Mouse (Mus musculus): ENCODE results near the gene Ugt2a1.
"Not testable (repeated sequence)": the region's sequence is repeated elsewhere in the genome, so short reads cannot be mapped to it uniquely, and the experiment has no call there.

Gene Ugt2a1

DNA sequence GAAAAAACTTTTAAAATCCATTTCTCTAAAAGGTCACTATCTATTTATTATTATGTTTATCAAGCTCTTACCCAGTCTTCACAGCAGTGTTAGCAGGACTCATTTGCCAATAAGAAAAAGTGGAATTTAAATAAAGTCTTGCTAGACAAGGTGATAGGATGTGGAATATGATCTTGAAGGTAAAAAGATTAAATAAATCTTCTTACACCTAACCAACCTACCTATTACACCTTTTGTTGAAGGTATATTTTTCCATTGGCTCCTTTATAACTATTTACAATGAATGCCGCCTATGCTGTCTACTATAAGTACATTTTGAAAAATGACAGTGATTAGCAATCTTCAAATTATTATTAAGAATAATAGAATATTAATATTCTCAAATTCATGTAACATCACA, at the start of gene Ugt2a1:
Gene Ugt2a1 (minus strand): TSS at position 101 of the 400 bp plus-strand sequence.
- no peak for DNase-seq

DNA sequence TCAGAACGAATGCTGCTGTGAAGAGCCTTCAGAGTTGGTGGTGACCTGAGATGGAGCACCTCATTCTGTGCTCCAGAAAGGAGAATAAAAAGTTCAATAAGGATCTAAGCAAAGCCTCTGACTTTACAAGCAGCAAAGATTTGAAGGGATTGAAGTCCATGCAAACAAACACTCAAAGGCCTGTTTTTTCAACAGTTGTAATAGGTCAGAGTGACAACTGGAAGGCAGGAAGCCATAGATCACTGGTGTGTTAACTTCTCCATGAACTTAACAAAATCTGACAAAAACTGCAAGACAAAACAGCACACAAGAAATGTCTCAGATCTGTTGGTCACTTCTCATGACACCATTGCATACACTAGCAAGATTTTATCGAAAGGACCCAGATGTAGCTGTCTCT, 47.4 kb upstream of the Ugt2a1 start, which contains the start of gene Sult1b1:
Gene Sult1b1 (minus strand): TSS at position 85 of the 400 bp plus-strand sequence.
- no peak for DNase-seq

DNA sequence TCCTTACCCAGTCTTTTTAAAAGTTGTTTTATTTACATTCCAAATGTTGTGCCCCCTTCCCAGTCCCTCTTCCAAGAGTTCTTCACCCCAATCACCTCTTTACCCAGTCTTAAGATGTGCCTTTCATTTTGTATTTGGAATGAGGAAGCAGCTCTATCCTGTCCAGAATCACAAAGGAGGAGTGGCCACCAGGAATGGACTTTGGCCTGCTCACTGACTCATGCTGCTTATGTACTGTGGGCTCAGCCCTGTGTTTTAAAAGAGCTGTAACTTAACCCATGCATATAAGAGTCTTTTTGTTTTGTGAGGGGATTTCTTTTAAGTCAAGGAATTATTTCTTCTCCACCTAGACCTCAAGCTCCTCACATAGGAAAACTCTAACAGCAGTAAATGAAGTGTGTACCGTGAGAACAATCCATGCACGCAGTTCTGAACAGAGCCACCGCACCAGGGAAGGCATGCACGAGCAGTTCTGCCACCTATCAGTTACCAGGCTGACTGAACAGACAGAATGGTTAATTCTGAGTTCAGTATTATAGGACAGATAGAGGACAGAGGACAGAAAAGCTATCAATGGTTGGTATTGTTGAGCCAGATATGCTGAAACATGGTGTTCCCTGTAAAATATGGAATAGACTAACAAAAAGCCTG, 45.4 kb upstream of the Ugt2a1 start:
- no peak for DNase-seq

DNA sequence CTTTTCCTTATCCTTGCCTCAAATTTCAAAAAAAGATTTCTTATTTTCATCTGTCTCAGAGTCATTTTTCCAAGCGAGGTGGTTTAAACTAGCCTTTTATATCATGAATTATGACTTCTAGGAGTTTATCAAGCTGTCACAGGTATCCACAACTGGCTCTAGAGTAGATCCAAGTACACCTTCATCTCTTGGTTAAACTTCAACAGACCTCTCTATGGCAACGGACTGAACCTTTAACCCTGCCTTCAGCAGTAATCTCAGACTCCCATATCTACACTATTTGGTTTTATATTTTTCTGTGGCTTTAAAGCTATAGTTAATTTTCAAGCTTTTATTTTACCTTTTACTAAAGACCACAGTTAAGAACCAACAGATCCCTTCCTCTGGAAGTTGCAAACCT, 41.6 kb upstream of the Ugt2a1 start:
- DNase-seq: no peak

GRCm38 (mm10) chr5:87523561-87523960, 32.9 kb upstream of the Ugt2a1 start:
- not testable (repeated sequence) for DNase-seq

- no peak for DNase-seq
Measured at GRCm38 (mm10) chr5:87505776-87506458, 15.2 kb upstream of the Ugt2a1 start.

- DNase-seq: no peak
Measured at GRCm38 (mm10) chr5:87502687-87503086, 12.0 kb upstream of the Ugt2a1 start.

DNA sequence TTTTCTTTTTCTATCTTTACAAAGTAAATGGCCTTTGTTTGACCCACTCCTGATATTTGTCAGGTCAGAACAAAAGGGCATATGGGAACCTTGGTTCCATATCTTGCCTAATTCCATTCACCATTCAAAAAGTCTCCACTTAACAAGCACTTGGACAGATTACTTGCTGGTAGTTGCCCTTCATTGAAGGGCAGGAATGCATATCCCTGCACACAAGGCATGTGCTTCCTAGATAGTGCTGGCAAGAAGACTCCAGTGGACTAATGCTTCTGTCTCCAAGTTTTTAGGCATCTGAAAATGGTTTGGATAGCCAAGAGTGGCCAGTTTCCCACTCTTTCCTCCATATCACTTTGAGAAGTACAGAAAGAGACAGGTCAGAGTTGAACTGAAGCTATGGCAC, 8.7 kb upstream of the Ugt2a1 start:
- DNase-seq: no peak

DNA sequence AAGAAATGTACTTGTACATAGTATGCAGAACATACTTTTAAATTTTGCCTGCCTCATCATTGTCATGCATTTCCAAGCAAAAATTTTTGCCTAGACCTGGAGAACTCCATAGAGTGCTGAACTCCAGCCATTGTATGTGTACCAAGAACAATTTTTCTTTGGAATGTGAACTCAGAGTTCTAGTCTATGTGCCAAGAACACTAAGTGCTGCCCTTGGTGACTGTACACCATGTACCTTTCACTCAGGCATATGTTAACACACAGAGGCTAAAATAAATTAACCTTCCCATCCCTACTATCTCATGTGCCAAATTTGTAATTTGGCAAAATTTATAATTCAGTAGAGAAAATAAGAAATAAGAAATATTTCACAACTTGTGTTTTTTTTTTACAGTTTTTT, 8.3 kb upstream of the Ugt2a1 start:
- no peak for DNase-seq

GRCm38 (mm10) chr5:87486706-87487105, 4.0 kb downstream of the Ugt2a1 start, which contains the start of gene Gm43638:
Gm43638 (minus strand) TSS chr5:87486806.
- not testable (repeated sequence) for DNase-seq

- DNase-seq: no peak
Measured at GRCm38 (mm10) chr5:87482160-87482559, 8.5 kb downstream of the Ugt2a1 start, which contains the start of gene Ugt2a2. Ugt2a2 (minus strand) TSS chr5:87482260.

GRCm38 (mm10) chr5:87458810-87459209, 31.9 kb downstream of the Ugt2a1 start:
- no peak for DNase-seq

DNA sequence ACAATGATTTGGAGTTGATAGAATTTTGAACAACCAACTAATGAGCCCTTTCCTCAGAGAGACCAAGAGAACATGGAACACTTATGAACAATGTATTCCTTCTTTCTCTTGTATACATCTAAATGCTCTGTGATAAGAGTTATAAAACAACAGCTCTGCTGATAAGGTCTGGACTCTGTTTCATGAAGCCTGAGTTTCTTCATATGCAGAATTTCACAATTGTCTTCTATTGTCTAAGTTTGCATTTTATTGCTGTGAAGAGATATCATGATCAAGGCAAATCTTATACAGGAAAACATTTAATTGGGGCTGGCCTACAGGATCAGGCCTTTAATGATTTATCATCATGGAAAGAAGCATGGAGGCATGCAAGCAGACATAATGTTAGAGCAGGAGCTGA, 33.0 kb downstream of the Ugt2a1 start:
- DNase-seq: no peak

GRCm38 (mm10) chr5:87456216-87456850, 34.3 kb downstream of the Ugt2a1 start:
- DNase-seq: no peak

DNA sequence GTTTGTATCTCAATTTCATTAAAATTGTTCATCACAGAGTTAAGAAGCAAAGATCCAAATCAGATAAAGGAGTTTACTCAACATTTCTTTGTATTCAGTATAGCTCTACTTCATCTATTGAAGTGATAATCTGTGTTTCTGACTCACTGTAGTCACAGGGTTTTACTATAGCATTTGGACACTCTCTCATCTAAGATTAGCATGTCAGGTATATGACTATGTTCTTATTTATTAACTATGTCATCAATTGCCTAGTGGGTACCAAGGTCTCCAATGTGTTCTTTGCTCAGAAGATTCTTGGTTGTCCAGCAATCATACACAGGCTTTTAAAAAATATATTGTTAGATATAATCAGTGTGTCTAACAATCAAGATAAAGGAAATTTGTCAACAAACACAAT, 35.2 kb downstream of the Ugt2a1 start:
- DNase-seq: no peak

GRCm38 (mm10) chr5:87452514-87452913, 38.2 kb downstream of the Ugt2a1 start:
- not testable (repeated sequence) for DNase-seq

DNA sequence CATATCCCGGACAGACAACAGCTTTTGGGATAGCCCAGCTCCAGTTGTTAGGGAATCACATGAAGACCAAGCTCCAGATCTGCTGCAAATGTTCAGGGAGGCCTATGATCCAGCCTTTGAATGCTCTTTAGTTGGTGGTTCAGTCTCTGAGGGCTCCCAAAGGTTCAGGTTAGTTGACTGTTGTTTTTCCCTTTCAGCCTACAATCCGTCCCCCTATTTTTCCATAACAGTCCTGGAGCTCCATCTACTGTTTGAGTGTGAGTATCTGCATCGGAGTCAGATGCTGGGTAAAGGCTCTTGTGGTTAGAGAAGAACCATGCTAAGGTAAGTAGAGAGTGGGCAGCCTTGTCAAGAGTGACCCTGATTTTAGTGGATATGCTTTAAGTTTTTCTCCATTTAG, 54.4 kb downstream of the Ugt2a1 start:
- no peak for DNase-seq

DNA sequence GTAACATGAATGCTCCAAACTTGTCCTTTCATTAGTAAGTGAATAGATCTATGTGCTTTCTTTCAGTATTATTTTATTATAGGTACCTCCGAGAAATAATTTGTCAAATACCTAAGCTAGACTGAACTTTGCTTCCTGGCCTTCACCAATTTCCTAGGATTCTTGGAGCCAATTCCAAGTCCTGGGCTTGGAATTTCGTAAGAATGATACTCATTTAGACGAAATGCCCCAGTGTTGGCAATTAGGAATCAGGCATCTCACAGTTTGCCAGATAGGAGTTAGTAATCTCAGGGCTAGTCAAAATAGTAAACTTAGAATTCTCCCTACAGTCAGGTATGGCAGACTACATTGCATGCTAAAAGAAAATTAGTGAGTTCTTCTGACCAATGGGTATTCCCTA, 65.0 kb downstream of the Ugt2a1 start:
- DNase-seq: no peak

GRCm38 (mm10) chr5:87424041-87424440, 66.6 kb downstream of the Ugt2a1 start, which contains the start of gene Ugt2b38:
Ugt2b38 (minus strand) TSS chr5:87424203.
- not testable (repeated sequence) for DNase-seq
